Mouse (Mus musculus) G1E (cell line): Measurements from ENCODE around the gene Sell.

Source experiments
- CTCF ChIP-seq: IDR thresholded peaks from 2 replicates; pipeline ENCODE4 v1.5.1; 2012; ENCODE audit warnings: low read depth, low read length, inconsistent platforms, mixed read lengths
- GATA1 ChIP-seq: IDR thresholded peaks from 2 replicates; pipeline ENCODE4 v1.6.1; 2012; ENCODE audit warnings: borderline replicate concordance, low read length, inconsistent platforms, mixed read lengths
- TAL1 ChIP-seq: conservative IDR thresholded peaks from 2 replicates; pipeline ENCODE4 v1.6.1; 2012; ENCODE audit warnings: low read depth, low read length, inconsistent platforms, mixed read lengths

- TF ChIP-seq CTCF (no peak), TAL1 (no peak), GATA1 (no peak)
These were observed 48.0 kb downstream of the Sell start for GRCm38 (mm10) chr1:164109763-164110162.
